Mouse (Mus musculus) stomach, postnatal 0 days (tissue): Measurements from ENCODE around the gene Adcy2.

Experiments
- CTCF ChIP-seq: IDR thresholded peaks from 2 replicates; pipeline ENCODE4 v1.5.1; 2016; ENCODE audit warnings: antibody characterized with exemption, low read depth, mild to moderate bottlenecking, moderate library complexity
- EP300 ChIP-seq: optimal IDR thresholded peaks from 2 replicates; pipeline ENCODE3; 2016; ENCODE audit warnings: antibody characterized with exemption

DNA sequence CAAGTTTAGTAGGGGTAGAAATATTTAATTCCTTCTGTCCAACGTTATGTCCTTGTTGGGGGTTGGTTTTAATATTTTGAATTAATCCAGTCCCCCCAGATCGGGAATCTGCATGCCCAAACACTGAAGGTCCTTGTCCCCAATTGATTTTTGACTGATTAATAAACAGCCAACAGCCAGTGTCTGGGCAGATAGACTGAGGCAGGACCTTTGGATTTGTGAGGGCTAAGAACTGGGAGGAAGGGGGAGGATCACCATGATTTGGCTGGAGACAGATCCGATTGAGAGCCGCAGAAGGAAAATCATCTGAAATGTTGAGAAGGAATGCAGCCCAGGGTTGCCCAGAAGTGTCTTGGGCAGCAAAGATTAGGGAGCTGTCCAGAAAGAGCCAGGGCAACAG lies 5.1 kb upstream of the Adcy2 start:
- TF ChIP-seq CTCF (no peak), EP300 (no peak)
